Mouse (Mus musculus): Measurements from ENCODE around the gene Akap7.
"Not testable (repeated sequence)": the region's sequence is repeated elsewhere in the genome, so short reads cannot be mapped to it uniquely, and the experiment has no call there.

Akap7 gene

DNA sequence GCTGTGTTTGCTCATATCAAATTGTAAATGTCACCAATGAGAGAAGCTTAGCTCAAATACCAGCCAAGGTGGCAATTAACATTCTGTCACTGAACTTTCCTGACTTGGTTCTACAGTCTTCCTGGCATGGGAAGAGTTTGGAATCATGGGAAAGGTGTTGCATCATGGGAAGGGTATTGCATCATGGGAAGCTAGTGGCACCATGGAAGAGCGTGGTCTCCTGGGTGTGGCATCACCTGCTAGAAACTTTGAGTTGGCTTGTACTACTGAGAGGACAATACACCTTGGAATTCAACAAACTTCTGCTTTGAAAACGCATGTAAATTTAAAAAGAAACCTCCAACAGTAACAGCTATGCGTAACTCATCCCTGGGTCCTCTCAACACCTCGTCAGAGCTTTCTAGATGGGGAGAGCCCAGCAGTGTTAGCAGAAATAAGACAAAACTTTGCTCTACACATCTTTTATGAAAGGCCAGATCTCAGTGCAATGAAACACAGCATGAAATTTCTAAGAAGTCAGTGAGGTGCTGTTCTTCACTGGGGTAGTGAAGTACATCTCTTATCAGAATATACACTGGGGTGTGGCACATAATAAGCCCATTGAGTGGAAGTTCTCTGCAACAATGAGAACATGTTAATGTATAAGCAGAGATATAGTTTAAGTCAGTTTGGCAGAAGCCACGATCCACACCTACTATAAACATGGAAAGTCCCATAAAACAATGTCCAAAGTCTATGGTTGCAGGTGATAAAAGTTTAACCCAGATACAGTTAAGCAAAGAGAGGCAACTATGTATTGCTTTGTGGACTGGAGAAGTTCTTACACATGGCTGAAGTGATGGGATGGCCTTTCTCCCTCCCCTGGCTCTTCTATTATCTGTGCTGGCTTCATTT is 115.2 kb downstream of the Akap7 start:
- DNase-seq (ENCODE audit: low read depth, low spot score) = peak; percentile 34

GRCm38 (mm10) chr10:25191166-25191565 is 116.5 kb downstream of the Akap7 start:
- peak; percentile 78 for DNase-seq (ENCODE audit: low read depth, low spot score)

GRCm38 (mm10) chr10:25186240-25186639 is 121.4 kb downstream of the Akap7 start:
- DNase-seq (ENCODE audit: low read depth, low spot score) = peak; percentile 81

GRCm38 (mm10) chr10:25185691-25186090 is 122.0 kb downstream of the Akap7 start:
- peak; percentile 52 for DNase-seq (ENCODE audit: low read depth, low spot score)

DNA sequence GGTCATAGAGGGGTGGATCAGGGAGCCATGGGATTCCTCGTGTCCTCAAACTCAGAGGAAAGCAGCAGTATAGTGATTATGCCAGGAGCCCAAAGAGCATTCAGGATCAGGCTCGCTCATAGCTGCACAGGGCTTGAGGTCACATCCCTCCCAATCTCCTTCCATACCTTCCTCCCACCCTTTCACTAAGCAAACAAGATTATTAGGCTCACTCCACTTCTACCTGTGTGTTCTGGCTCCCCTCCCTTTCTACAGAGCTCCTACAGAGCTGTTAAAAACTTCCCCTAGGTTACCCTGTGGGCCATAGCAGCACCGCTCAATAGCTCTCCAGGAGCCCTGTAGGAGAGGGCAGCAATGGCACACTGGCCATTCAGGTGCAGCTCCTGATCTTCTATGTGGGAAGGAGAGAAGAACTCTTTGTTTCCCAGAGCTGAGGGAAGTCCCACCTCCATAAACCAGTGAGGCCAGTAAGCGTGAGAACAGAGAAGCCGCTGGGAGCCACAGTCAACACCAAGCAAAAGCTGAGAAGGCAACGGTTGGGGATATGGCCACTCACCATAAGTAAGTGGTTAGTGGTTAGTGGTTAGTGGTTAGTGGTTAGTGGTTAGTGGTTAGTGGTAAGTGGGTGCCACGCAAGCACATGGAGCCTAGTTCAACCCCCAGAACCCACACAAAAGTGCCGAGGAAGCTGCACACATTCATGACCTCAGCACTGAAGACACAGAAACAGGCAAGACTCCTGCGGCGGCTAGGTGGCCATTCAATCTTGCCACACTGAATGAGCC is 122.7 kb downstream of the Akap7 start:
- DNase-seq (ENCODE audit: low read depth, low spot score) = peak; percentile 32

DNA sequence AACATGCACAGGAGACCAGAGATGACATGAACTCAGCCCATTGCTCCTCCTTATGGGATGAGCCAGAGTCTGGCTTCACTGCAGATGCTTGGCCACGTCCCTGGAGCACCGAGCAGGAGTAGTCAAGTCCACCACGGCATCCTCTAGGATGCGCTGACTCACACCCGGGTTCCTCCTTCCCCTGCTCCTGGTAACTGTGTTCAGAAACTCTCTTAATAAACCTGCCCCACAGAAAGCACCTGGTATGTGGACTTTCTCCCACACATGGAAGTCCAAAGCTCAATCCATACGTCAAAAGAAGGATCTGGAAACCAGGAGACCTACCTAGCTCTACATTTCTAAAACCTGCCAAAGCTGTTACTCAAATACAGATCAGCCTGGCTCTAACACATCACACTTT is 124.4 kb downstream of the Akap7 start:
- no peak for DNase-seq (ENCODE audit: low read depth, low spot score)

DNA sequence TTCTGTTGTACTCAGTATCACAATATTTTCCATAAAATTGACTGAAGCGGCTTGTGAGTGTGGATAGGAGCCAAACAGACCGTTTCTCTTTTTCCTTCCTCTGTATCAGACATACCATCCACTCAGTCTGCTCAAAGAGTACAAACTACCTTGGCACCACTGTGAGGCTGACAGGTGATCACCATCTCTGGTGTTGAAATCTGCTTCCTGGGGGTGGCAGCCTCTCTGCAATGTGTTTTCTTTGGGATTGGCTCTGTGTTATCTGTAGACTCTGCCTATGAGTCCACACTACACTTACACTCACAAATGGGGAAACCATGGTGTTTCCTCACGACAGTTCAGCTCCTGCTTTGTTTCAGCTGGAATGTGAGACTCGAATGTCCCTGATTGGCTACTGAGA is 128.6 kb downstream of the Akap7 start:
- DNase-seq (ENCODE audit: low read depth, low spot score) = no peak

DNA sequence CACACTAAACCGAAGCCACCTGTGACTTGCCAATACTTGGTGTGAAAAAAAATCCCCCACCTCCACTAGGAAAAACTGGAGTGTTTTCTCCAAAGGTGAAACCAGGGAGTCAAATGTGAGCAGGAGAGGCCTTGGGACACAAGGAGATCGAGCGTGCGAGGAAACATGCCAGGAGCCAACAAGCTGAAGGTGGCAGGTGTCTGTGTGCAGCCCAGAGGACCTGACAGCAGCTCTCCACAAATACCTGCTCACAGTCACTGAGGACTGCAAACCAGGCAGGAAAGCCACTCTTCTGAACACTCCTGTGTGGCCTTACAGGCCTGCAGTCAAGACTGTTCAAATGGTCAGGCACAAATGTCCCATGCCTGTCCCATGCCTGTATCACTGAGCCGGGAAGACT is 130.4 kb downstream of the Akap7 start:
- DNase-seq (ENCODE audit: low read depth, low spot score) = no peak

DNA sequence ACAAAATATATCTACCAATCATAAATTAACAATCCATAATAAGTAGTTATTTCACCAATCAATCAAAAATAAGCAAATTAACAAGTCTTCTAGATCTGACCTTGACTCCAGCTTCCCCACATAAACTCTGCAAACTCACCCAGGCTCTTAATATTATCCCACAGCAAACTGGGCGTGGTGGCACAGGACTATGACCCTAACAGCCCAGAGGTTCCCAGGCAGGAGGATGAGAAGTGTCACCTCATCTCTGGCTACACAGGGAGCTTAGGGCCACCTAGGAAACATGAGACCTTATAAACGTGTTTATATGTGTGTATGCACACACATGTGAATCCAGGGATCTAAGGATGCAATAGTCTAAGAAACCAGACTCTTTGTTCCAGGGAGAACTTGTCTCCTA is 132.8 kb downstream of the Akap7 start:
- DNase-seq (ENCODE audit: low read depth, low spot score) = no peak

- no peak for DNase-seq (ENCODE audit: low read depth, low spot score)
Observed at GRCm38 (mm10) chr10:25167365-25168194, 140.1 kb downstream of the Akap7 start.

- not testable (repeated sequence) for DNase-seq (ENCODE audit: low read depth, low spot score)
Observed at GRCm38 (mm10) chr10:25163510-25163909, 144.2 kb downstream of the Akap7 start.

GRCm38 (mm10) chr10:25161701-25162100 is 146.0 kb downstream of the Akap7 start:
- DNase-seq (ENCODE audit: low read depth, low spot score) = no peak

DNA sequence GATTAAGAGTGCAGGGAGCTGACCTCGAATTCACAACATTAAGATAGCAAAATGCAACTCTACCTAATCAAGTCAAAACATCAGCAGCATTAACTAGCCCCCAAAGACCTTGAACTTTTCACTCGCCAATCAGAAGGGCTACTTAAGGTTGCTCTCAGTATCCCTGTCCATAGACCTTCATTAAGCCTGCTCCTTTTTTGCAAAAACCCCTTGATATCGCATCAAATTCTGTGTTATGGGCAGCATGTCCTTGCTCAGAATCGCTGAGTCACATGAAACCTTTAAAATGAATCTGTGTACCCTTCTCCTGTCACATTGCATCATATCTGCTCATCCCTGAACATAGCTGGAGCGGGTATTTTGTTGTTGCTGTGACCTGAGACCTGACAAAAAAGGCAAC is 149.0 kb downstream of the Akap7 start:
- DNase-seq (ENCODE audit: low read depth, low spot score) = no peak

DNA sequence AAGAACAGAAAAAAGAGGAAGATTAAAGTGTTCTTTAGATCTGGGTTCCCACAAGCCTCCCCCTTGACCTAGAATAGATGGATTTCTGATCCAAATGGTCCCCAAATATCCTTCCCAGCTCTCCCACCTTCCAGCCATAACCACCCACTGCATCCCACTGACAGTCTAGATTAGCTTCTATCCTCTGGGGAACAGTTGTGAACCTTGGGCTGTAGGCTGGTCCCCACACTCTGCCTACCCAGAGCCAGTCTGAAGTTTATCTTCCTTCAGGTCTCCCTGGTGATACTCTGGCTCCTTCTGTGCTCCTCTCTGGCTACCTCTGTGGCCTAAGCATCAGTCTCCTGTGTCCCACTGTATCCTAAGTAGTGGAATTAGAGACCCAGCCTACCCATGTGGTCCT is 150.3 kb downstream of the Akap7 start:
- DNase-seq (ENCODE audit: low read depth, low spot score) = no peak

- no peak for DNase-seq (ENCODE audit: low read depth, low spot score)
Observed at GRCm38 (mm10) chr10:25154225-25154624, 153.4 kb downstream of the Akap7 start.

DNA sequence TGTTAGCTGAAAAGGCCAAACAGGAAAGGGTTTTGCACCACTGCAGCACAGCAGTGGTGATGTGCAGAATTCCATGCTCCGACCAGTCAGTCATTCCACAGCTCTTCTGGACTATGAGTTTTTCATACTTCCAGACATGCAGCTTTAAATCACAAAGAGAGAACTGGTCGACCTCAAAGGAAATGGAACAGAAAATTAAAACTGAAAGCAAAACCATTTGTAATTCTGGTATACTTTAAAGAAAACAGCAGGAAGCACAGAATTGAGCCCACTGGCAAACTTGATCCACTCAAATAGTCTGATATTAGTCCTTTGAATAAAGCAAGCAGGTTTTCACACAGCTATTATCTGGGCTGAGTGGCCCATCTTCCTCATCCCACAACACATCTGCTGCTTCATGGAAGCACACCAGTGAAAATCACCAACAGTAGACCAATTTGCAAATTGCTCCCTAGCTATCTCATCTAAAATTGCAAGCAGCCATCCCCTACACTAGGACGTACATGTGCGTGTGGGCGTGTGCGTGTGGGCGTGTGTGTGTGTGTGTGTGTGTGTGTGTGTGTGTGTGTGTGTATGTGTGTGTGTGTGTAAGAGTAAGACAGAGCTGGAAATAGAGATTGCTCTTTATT is 156.4 kb downstream of the Akap7 start:
- DNase-seq (ENCODE audit: low read depth, low spot score) = no peak

DNA sequence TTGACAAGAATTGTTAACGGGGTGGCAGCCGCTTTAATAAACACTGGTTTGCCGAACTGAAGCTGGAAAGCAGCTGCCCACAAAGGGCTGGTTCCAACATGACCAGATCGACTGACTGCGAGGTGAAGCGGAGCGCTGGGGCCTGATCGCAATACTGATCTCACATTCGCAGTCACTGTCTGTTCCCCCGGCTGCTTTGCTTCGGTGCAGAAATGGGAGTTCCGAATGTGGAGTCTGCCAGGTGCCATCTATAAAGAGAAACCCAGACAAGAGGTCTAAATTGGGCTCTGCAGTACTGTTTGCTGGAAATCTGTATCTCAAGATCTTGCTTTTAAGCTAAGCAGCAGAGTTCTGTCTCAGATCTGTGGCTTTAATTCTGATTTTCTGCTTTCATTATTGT is 161.8 kb downstream of the Akap7 start:
- DNase-seq (ENCODE audit: low read depth, low spot score) = no peak

DNA sequence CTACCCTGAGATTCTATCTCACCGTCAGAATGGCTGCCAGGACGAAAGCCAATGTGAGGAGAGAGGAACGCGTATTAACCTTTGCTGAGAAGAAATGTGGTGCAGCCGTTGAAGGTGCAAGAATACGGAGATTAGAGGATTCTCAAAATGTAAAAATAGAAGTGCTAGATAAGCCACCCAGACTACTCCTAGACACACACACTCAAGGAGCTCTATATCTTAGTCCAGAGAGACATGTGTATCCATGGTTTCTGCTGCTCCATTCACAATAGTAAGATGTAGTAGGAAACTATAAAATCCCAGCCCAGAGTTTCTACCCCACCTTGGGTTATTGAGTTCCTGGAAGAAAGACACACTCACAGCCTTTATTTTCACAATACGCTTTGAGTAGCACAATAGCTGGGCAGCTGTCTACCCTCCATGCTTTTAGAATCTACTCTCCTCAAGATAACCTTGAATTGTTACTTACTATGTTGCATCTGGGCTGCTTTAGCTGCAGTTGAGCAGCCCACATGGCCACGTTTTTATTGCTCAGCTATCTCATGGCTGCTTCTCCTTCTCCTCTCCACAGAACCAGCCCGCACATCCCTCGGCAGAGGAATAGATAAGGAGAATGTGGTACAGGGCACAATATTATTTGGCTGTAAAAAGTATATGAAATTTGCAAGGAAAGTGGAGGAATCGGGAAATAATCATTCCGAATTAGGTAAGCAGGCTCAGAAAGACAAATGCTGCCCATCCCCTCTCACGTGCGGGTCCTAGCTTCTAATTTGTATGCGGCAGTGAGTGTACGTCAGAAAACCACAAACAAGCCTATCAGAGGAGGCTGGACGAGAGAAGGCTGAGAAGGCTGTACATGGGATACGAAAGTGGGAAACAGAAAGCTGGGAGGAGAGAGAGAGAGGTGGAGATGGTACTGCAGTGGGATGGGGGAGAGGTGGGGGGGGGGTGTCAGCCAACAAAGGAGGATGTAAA is 162.6 kb downstream of the Akap7 start:
- DNase-seq (ENCODE audit: low read depth, low spot score) = no peak

DNA sequence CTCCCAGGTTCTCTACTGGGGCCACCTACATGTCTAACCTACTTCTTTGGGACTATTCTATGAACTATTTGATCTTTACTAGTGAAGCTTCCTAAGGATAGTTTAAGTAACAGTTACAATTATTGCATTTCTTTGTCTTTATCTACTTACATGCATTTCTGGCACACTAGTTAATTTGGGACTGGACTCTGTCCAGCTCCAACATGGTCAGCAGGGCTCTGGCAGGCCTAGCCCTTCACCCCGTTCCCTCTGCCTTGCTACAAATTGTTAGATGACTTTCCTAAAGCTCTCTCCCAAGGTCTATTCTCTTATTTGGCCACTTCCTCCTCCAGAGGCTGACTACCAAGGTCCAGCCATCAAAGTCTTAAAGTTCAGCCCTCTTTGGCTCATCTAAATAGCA is 165.9 kb downstream of the Akap7 start:
- no peak for DNase-seq (ENCODE audit: low read depth, low spot score)

GRCm38 (mm10) chr10:25140155-25140755 is 167.4 kb downstream of the Akap7 start:
- DNase-seq (ENCODE audit: low read depth, low spot score) = peak; percentile 75
